Mouse (Mus musculus): Measurements from ENCODE around the gene Anapc11.
"Not testable (repeated sequence)": the region's sequence is repeated elsewhere in the genome, so short reads cannot be mapped to it uniquely, and the experiment has no call there.

Gene Anapc11

DNA sequence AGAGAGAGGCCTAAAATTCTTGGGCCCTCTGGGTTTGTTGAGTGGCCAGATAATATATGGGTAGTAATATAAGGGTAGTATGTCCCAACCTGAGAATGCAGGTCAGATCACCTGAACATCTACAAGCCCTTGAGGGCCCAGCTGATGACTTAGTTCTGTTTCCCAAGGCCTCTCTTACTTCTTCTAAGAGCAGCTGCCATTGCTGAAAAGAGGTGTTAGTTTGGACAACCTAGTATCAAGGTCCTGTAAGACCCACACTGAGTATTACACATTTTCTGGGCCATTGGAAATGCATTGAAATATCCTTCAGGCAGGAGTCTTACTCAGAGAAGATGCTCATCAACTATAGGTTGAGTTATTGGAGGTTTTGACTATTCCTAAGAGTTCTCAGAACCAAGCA, 22.3 kb upstream of the Anapc11 start:
- DNase-seq = no peak

DNA sequence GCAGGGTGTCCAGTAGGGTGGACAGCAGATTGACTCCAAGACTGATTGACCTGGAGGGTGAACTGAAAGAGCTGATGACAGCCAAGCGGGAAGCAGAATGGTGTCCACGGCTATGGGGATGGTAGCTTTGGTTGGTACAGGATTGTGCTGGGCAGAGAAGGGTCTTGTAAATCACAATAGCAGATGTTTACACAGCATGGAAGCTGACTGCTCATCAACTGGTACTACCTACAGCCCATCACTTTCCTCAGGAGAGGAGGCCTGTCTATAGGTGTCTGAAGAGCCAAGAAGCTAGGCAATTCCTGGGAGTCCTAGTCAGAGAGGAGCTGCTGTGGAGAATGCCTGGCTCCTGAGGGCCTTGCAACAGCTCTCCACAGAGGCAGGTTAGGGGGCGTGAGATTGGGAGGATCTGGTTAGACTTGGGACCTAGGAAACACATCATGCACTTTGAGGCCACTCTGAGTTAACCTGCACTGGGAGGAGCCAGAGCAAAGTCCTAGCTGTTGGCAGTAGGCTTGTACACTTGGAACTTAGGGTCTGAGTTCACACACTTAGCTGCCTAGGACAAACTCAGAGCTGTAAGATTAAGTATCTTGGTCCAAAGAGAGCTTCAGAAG, 21.7 kb upstream of the Anapc11 start:
- no peak for DNase-seq

DNA sequence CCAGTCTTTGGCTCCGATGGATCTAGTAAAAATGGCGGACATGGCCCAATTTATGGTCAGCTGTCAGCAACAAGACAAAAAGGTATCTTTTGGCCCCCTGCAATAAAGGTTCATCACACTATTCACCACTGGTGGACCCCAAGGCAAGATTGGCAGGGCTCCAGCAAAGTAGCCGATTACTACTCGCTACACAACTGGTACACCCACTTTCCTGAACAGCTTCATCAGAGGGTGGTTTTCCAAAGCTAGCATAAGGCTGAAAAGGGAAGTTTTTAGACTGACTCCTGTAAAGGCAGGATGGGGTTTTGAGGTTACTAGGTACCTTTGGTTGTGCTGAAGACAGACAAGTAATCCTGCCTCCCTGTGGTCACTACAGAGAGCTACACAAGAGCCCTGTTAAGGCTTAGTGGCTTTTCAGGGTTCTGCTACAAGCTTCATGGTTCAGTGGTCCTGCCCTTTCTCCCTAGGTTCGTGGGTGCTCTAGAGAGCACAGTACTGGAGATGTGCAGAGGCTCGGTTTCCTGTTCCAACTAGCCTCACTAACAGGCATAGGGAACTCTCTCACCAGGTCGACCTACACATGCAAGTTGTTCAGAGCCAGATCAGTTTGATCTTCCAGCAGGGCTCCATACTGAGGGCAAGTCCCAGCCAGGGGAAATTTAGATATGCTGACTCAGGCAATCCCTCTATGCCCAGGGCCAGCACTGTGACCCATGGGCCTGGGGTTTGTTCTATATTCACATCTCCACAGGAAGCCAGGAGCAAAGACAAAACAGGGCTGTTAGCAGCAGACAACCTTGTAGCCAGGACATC, 20.8 kb upstream of the Anapc11 start:
- DNase-seq = peak; percentile 24

DNA sequence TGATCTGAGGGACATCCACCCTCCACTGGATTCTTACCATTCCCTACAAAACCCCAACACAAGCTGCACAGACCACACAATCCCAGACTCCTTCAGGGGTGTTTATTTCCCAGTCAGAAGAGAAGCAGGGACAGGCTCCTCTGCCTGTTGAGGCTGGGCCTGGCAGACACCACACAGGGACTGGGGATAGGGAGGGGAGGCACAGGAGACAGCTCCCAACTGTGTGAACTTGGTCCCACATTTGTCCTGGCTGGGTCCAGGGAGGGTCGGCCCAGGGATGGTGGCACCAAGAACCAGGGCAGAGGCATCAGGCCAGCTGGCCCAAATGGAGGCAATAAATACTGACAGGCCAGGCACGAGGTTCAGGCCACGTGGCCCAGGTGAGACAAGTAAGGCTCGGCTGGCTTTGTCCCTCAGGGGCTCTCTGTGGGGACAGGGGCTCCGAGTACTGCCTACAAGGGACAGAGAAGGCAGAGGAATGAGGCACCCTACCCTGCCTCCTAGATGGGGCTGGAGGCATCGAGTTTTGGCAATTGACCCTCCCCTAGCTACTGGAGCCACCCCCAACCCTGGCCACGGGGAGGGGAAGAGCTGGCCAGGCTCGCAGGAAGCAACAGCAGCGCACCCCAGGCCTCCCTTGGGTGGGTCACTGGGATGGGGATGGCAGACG, 20.1 kb upstream of the Anapc11 start:
- DNase-seq = no peak

DNA sequence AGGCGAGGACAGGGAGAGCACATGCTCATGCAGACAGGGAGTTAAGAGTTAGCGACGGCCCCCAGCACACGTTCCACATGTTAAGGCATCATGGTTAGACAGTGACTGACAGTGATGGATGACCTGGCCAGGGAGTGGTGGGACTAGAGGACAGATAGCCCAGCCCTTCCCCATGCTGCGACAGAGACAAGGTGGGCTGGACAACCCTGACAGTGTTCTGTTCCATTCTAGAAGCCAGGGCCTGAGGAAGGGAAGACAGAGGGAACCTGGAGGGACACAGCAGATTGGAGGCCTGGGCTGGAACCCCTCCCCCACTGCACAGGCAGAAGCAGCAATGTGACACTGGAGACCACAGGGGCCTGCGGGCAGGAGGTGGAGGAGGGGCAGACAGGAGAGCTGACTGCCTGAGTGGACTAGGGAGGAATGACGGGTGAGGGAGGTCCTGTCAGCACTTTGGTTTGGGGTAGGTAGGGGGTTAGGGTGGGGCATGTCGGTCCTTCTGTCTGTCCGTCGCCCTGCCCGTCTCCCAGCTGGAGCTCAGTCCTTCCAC, 19.5 kb upstream of the Anapc11 start:
- no peak for DNase-seq

DNA sequence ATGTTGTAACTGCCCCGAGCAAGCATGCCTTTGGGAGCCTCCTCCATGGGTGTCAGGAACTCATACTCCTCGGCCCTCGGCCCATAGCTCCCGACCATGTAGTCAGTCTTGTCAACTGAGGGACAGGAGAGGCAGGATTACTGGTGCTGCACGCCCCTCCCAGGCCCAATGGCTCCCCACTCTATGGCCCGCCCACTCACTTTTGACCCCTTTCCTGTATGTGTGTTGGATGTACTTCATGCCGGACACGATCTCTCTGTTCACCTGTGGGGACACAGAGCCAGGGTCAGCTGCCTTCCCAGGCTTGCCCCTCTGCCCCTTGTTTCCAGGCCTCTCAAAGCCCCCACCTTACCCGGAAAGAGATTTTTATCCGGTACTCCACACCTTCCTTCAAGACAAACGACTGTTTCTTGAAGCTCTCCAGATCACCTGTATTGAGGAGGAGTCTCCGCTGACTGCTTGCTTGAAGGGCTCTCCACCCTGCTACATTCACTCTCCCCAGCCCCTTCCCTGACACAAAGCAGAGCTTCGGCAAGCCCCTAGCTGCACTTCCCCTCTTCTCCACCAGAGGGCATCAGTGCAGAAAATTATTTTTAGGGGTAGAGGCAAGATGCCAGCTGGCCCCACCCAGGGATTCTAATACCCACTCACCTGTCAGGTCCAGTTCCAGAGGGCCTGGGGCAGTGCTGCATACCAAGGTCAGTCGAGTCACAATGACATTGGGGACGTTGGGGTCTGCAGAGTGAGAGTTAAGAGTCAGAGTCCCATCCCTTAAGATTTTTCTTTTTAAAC, 18.7 kb upstream of the Anapc11 start:
- DNase-seq = peak; percentile 84

DNA sequence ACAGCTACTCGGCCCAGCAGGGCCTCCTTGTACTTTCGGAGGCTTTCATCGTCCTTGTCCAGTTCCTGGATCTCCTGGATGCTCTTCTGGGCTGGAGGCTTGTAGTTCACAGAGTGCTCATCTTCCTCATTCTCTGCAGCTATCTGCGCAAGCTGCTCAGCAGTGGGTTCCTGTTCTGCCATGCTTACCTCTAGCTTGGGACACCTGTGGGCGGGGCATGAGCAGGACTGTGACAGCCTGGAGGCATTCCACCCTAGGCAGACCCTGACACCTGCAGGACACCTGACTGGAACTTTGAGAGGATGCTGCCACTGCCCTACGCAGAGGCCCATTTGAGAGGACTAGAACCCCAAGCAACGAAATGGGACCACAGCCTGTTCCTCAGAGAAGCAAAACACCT, 18.0 kb upstream of the Anapc11 start:
- DNase-seq = no peak

DNA sequence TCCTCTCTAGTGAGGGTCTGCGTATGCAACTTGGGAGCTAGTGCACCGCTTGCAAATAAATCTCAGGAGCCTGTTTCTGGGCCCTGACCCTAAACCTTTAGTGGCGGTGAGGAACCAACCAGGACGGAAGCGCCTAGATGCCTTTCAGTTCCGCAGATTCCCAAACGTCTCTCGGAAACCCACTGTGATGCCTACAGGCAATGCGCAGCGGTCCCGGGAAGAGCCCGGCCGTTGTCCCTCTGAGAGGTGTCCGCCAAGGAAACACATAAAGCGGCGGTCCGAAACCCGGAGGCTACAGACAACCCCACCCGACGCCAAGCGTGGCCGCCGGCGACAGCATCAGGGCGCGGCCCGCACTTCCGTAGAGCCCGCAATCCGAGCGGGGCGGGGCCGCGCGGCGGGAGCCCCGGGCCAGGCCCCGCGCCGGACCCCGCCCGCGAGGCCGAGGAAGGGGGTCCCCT, 17.3 kb upstream of the Anapc11 start:
- peak; percentile 45 for DNase-seq

DNA sequence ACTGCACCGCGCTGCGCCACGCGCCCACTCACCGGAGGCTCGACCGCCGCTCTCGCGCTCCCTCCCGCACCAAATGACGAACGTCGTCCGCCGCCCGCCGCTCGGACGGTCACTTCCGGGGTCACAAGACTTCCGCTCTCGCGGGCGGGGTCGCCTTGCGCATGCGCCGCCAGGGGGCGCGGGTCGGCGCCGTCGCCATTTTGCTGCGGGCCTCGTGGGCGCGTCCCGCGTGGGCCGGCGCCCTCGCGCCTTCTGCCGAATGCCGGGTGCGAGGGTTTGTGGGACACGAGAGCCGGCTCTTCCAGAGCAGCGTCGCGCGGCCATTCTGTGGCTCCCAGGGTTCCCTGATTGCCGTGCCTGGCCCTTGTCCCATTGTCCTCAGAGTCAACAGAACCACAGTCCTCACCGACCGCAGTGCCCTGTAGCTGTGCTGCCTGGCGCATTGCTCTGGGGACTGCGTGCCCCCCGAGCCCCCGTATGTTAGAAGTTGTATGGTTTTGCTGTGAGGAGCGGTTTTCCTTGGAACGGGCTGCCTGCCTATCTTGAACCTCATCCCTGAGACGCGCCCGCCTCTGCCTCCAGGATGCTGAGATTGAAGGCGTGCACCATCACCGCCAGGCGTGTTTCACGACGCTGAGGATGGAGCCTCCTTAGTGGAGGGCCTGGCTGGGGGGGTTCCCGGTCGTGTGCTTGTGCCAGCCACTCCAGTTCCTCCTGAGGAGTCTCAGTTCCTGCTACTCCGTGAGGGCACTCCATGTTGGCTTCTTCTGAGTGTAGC, 16.5 kb upstream of the Anapc11 start, which contains the start of gene Arhgdia:
Gene Arhgdia (minus strand): TSS at position 135 of the 778 bp plus-strand sequence.
- DNase-seq = peak; percentile 94

DNA sequence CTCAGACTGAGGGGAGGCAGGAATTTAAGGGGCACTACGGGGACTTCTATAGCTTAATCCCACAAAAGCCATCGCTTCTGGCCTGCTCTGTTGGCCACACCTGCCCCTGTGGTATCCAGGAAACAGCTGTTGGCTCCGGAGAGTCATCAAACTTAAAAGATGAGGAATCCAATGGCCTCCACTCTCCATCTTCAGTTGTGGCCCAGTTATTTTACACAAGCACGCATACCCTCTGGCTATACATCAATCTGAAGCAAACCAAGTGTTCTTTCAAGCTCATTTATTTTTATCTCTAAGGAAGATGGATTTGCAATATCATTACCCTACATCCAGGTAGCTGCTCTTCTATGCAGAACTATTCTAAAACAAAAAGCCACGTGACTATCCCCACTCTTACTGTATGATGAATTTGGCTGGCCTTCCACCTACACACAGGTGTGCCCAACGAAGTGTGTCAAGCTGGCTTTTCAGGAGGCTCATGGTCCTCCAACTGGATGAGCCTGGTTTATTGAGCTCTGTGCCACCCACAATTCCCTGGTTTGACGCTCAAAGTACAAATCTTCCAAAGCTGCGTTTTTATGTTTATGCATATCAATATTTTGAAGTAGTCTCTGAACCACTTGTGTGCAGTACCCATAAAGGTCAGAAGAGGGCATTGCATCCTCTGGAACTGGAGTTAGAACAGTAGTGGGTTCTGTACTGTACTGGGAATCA, 15.8 kb upstream of the Anapc11 start:
- peak; percentile 48 for DNase-seq

DNA sequence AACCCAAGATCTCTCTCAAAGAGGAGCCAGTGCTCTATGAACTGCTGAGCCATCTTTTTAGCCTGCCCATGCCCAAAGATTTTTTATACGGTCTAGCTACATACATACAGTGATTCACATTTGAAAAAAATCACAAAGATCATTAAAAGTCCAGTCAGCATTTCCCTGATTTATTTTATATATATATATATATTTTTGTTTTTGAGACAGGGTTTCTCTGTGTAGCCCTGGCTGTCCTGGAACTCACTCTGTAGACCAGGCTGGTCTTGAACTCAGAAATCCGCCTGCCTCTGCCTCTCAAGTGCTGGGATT, 15.3 kb upstream of the Anapc11 start:
- not testable (repeated sequence) for DNase-seq

DNA sequence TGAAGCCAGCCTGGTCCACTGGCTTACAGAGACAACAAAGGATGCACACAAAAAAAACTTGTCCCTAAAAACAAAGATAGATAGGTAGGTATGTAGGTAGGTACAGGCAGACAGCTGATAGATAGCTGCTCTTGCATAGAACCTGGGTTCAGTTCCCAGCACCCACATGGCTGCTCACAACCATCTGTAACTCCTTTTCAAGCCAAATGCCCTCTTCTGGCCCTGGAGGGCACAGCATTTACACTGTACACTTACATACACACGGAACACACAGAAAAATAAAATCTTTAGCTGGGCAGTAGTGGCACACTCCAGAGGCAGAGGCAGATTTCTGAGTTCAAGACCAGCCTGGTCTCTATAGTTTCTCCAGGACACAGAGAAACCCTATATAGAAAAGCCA, 14.3 kb upstream of the Anapc11 start:
- no peak for DNase-seq

DNA sequence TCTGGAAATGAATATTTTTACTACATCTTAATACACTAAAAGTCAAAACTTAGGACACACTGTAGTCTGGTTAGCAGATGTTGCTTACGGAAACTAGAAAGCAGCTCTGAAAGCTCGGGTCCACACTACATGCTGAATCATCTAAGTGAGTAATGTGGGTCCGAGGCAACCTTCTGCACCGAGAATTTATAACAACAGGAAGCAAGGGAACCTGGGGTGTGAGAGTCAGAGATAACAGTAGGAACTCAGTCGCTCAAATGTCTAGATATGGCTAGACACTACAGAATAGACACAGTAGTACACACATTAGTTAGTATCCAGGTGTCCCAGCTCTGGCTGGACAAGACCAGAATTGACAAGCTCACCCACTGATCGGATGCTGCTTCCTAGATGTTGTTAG, 9.7 kb upstream of the Anapc11 start:
- no peak for DNase-seq

DNA sequence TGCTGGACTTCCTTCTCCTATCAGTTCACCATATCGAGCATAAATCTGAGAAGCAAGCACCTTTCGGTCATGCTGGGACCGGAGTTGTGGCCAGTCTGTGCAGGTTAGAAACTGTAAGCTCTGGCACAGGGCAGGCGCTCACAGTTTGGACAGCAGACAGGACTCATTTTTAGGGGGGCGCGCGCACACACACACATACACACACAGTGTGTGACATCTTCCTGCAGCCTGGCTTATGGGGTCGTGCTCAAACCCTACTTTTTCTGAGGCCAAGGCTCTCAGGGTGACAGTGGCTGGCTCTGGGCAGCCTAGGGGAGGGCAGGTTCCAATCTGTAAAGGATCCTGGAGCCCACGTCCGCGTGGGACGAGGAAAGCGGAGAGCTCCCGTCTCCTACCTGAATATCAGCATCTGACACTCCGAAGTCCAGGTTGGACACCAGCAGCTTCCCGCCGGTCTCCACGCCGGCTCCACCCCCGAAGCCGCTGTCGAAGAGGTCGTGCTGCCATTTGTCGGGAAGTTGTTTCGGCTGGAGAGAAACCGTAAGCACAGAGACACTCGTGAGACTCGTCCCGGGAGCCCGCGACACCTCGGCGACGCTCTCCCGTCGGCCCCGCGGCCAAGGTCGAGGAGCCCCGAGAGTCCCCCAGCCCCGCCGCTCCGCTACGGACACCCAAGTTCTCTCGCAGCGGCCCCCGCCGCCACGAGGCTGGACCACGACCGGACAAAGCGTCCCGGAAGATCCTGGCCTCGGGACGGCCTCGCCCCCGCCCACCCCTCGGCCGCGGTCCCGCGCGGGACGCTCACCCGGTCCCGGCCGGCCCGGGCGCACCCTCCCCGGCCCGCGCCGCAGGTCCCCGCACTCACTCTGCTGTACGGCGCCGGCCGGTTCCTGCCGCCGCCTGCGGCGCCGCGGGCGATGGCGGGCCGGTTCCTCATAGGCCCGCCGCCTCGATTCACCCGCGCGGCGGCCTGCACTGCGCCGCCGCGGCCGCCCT, 683 bp upstream of the Anapc11 start:
- no peak for DNase-seq

DNA sequence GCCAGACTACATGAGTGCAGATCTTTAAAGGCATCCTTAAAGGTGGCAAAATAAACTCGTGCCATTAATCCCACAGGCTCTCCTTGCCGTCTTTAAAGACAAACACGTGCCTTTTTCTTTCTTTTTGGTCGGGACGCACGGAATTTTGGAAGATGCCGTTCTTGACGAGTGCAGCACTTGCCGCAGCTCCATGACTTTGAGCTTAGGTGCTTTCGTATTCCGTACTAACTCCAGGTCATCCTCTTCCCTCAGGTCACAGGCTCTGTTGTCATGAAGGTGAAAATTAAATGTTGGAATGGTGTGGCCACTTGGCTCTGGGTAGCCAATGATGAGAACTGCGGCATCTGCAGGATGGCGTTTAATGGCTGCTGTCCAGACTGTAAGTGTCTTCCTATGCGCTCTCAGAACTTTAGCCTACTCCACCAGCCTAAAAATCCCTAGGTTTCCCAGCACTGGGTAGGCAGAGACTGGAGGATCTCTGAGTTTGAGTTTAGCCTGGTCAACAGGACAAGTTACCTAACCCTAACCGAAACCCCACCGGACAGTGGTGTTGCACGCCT, 849 bp downstream of the Anapc11 start:
- no peak for DNase-seq

DNA sequence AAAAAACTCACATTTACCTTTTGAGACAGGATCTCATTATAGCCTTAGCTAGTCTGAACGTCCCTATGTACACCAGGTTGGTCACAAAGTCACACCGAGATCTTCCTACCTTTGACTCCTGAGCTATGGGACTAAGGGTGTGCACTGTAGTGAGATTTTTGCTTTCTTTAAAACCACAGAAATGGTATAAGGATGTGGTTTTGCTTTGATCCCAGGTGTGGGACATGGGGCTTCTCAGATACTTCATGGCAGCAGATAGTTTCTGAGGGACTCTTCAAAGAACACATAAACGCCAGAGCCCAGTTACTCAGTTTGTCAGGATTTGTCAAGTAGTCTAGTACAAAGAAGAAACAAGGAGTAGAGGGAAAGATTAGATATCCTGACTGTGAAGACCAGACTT, 2.5 kb downstream of the Anapc11 start:
- DNase-seq = no peak

DNA sequence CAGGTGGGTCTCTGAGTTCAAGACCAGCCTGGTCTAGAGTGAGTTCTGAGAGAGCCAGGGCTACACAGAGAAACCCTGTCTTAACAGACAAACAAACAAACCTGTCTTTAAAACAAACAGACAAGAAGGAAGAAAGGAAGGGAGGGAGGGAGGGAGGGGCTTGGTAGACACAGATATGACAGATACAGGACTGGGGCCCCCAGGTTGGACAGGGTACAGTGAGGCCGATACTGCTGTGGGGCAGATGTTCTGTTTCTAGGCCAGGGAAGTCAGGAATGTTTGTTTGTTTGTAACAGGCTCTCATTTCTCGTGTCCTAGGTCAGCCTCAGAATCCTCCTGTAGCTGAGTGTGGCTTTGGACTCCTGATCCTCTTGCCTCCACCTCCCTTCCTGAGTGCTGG, 5.3 kb downstream of the Anapc11 start:
- no peak for DNase-seq

DNA sequence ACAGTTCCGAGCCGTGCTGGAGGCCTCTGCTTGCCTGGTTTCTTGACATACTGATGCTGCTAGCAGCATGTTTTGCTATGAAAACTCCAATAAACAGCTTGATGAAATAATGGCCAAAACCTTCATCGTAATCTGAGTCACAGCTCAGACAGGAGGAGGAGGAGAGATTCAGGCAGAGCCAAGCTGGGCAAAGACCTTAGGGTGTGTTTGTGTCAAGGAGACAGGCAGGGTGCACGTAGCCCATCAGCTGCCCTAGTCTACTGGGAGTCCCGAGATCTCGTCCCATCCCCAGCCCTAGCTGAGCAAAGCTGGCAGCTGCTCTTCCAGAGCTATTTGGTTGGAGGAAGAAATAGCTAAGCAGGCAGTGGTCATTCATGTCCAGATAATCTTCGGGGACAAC, 7.4 kb downstream of the Anapc11 start:
- no peak for DNase-seq

DNA sequence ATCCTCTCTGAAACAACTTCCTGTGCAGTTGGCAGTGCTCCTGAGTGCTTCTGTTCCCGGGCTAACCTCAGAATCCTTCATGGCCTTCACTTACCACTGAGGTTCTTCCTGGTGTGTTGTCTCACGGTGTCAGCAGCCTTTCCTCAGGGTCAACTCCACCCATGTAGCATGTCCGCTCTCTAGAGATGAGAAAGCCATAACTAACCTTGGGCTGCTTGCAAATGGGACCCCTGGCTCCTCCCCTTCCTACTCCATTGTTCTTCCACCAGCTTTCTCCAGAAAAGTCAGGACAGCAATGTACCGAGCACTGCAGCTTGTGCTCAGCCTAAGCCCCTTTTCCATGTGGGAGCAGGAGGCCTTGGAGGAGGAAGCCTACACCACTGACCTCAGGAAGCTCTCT, 8.5 kb downstream of the Anapc11 start:
- DNase-seq = no peak
